Mouse (Mus musculus): ENCODE measurements around the gene Clcnkb. TPM values are rescaled to one million over a fixed set of nuclear protein-coding genes. Genes with fewer than 3 reads are reported as not detected.

Clcnkb gene
- polyA plus RNA-seq, 1 experiment from 2014 or later: not detected

DNA sequence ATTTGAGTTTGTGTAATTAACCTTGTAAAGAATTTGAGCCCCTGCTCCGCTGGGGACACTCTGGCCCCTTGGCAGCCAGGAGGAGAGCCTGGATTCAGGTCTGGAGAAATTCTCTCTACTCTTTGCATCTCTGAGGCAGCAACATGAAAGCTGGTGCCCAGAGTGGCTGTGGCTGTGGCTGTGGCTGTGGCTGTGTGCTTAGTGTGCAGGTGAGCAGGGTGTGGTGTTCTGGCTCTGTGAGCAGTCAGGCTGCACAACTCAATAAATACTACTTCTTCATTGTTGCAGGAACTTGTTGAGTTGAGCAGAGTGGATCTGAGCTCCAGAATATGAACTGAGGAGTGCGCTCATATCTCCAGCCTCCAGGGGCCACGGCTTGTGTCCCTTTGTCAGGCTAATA lies 43.1 kb upstream of the Clcnkb start:
- no peak for TF ChIP-seq CTCF (IDR thresholded peaks at IDR 0.05; ENCODE audit: low read depth)
- Histone ChIP-seq H3K4me2 (replicated peaks; ENCODE audit: low read depth) (no peak overlapping the region), H3K4me1 (replicated peaks; ENCODE audit: control insufficient read depth, insufficient read depth, low read length) (no peaks in the 10 kb centered on the region), H3K4me3 (ENCODE audit: low read depth, low read length) (no peak overlapping the region), H3K9ac (ENCODE audit: low read depth, low read length) (no peak overlapping the region), H3K9me3 (ENCODE audit: control insufficient read depth) (no peaks in the 10 kb centered on the region), H3K27ac (ENCODE audit: low read depth, low read length) (no peak overlapping the region), H3K36me3 (ENCODE audit: control insufficient read depth, insufficient read depth) (peaks cover 34% of the 10 kb centered on the region), H3K27me3 (replicated peaks; ENCODE audit: control insufficient read depth, insufficient read depth, low read length) (no peaks in the 10 kb centered on the region)
- ATAC-seq: no peak
- 69% methylated on average over 3 of the region's 3 CpGs for WGBS

DNA sequence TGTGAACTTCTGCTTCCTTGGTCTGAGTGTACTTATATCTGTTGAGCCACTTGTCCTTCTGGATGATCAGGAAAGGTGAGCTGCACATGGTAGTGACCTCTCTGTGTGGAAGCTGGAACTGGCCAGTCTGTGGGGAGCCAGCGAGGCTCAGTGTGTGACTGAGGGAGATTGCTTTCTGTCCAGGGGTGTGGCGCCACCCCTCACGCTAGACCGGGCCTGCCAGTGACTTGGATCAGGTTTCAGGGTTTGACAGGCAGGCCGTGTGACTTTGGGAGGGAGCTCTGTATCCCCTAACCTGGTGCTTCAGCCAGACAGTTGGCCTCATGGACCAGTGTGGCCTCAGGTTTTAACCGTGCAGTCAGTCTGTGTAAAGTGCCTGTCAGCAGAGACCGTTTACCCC lies 42.4 kb upstream of the Clcnkb start:
- no peaks in the 10 kb centered on the region for H3K27me3 ChIP-seq (replicated peaks; ENCODE audit: control insufficient read depth, insufficient read depth, low read length)
- TF ChIP-seq CTCF (IDR thresholded peaks at IDR 0.05; ENCODE audit: low read depth): no peak
- H3K4me3 ChIP-seq (ENCODE audit: low read depth, low read length): no peak overlapping the region
- H3K9me3 ChIP-seq (ENCODE audit: control insufficient read depth): no peaks in the 10 kb centered on the region
- H3K36me3 ChIP-seq (ENCODE audit: control insufficient read depth, insufficient read depth): peaks cover 31% of the 10 kb centered on the region
- WGBS: 23% methylated on average over 7 of the region's 7 CpGs
- no peaks in the 10 kb centered on the region for H3K4me1 ChIP-seq (replicated peaks; ENCODE audit: control insufficient read depth, insufficient read depth, low read length)
- H3K27ac ChIP-seq (ENCODE audit: low read depth, low read length): no peak overlapping the region; the same call in 1 of the 2 replicates
- no peak overlapping the region for H3K9ac ChIP-seq (ENCODE audit: low read depth, low read length)
- H3K4me2 ChIP-seq (replicated peaks; ENCODE audit: low read depth): no peak overlapping the region
- no peak for ATAC-seq

DNA sequence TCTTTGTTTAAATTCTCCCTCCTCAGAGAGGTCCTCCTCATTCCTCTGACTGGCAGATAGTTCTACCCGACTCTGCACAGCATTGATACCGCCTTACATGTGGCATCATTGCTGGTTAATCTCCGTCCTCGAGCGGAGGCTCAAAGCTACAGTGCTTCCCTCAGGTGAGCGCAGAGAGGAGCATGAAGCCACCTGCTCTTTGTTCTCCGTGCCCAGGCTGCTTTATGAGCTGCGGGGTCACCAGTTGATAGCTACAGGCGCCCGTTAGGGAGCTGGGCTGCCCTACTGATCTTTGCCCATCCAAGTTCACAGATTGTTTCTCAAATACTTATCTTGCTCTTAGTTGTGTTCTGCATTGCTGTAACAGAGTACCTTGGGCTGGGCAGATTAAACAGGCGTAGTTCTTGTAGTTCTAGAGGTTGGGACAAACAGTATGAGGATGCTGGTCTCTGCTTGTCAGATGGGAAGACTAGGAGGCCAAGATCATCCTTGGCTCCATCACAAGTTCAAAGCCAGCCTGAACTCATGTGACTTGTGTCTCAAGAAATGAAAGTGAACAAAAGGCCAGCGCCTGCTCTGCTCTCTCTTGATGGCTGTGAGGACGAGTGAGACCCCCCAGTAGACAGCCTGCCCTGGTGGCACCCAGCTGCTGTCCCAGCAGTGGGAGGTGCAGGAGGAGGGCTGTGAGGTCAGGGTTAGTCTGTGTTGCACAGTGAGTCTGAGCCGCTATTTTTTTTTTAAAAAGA lies 40.6 kb upstream of the Clcnkb start:
- peak; percentile 59; the same call in 1 of the 2 replicates for ATAC-seq
- Histone ChIP-seq H3K4me1 (replicated peaks; ENCODE audit: control insufficient read depth, insufficient read depth, low read length) (no peaks in the 10 kb centered on the region), H3K4me2 (replicated peaks; ENCODE audit: low read depth) (no peak overlapping the region), H3K9ac (ENCODE audit: low read depth, low read length) (no peak overlapping the region), H3K9me3 (ENCODE audit: control insufficient read depth) (no peaks in the 10 kb centered on the region), H3K36me3 (ENCODE audit: control insufficient read depth, insufficient read depth) (peaks cover 24% of the 10 kb centered on the region), H3K27ac (ENCODE audit: low read depth, low read length) (no peak overlapping the region), H3K27me3 (replicated peaks; ENCODE audit: control insufficient read depth, insufficient read depth, low read length) (no peaks in the 10 kb centered on the region), H3K4me3 (ENCODE audit: low read depth, low read length) (no peak overlapping the region)
- TF ChIP-seq CTCF (IDR thresholded peaks at IDR 0.05; ENCODE audit: low read depth): no peak
- 67% methylated on average over 14 of the region's 14 CpGs for WGBS

DNA sequence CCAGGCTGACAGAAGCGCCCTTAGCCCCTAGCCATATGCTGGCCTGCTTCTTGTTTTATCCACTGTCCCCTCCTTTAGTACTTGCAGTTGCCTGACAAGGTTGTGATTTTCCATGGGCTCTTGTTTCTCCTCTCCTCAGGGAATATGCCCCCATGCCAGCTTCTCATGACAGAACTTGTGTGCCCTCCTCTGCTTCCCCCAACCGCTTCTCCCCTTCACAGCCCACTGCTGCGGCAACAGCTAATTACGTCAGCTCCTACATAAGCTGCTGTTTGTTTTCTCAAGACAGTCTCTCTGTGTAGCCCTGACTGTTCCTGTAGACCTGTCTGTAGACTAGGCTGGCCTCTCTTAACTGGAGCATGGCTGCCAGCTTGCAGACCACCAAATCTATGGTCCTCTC lies 39.7 kb upstream of the Clcnkb start:
- Histone ChIP-seq H3K4me3 (ENCODE audit: low read depth, low read length) (no peak overlapping the region), H3K4me2 (replicated peaks; ENCODE audit: low read depth) (no peak overlapping the region), H3K27ac (ENCODE audit: low read depth, low read length) (no peak overlapping the region), H3K4me1 (replicated peaks; ENCODE audit: control insufficient read depth, insufficient read depth, low read length) (no peaks in the 10 kb centered on the region), H3K9me3 (ENCODE audit: control insufficient read depth) (no peaks in the 10 kb centered on the region), H3K27me3 (replicated peaks; ENCODE audit: control insufficient read depth, insufficient read depth, low read length) (no peaks in the 10 kb centered on the region), H3K36me3 (ENCODE audit: control insufficient read depth, insufficient read depth) (peaks cover 24% of the 10 kb centered on the region), H3K9ac (ENCODE audit: low read depth, low read length) (no peak overlapping the region)
- TF ChIP-seq CTCF (IDR thresholded peaks at IDR 0.05; ENCODE audit: low read depth): no peak
- WGBS: 88% methylated on average over 4 of the region's 4 CpGs
- ATAC-seq: no peak

DNA sequence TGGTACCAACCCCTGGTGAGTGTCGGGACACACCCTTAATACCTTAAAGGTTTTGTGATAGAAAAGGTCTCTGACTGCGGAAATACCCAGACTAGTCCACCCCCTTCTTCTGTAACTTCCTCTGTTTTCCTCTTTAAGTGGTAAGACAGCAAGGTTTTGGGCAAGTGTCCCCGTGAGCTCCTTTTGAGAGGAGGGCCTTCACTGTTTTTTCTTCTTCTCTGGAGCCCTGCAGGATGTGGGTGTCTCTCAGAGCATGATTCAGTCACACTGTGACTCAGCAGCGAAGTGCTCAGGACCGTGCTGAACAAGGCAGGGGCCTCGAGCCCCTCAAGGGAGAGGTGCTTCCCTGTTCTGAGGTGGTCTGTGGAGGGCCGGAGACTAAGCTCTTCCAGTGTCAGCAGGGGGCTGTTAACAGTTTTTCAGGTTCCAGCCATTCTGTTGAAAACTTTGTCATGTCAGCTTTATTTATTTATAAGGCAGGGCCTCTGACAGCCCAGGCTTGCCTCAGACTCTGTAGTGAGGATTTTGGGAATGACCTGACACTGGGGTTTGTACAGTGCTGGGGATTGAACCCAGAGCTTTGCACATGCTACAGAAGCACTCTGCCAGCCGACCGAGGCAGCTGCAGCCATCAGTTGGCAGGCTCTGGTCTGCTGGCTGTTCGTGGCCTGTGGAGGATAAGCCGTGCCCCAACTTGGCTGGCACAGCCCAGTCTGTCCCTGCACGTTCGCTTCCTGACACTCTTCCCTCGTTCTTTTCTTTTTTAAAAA lies 39.0 kb upstream of the Clcnkb start:
- Histone ChIP-seq H3K36me3 (ENCODE audit: control insufficient read depth, insufficient read depth) (peaks cover 20% of the 10 kb centered on the region), H3K27ac (ENCODE audit: low read depth, low read length) (no peak overlapping the region), H3K27me3 (replicated peaks; ENCODE audit: control insufficient read depth, insufficient read depth, low read length) (no peaks in the 10 kb centered on the region), H3K9me3 (ENCODE audit: control insufficient read depth) (no peaks in the 10 kb centered on the region), H3K9ac (ENCODE audit: low read depth, low read length) (no peak overlapping the region), H3K4me1 (replicated peaks; ENCODE audit: control insufficient read depth, insufficient read depth, low read length) (no peaks in the 10 kb centered on the region), H3K4me2 (replicated peaks; ENCODE audit: low read depth) (no peak overlapping the region), H3K4me3 (ENCODE audit: low read depth, low read length) (no peak overlapping the region)
- TF ChIP-seq CTCF (IDR thresholded peaks at IDR 0.05; ENCODE audit: low read depth): no peak
- no peak for ATAC-seq
- 77% methylated on average over 14 of the region's 14 CpGs for WGBS

DNA sequence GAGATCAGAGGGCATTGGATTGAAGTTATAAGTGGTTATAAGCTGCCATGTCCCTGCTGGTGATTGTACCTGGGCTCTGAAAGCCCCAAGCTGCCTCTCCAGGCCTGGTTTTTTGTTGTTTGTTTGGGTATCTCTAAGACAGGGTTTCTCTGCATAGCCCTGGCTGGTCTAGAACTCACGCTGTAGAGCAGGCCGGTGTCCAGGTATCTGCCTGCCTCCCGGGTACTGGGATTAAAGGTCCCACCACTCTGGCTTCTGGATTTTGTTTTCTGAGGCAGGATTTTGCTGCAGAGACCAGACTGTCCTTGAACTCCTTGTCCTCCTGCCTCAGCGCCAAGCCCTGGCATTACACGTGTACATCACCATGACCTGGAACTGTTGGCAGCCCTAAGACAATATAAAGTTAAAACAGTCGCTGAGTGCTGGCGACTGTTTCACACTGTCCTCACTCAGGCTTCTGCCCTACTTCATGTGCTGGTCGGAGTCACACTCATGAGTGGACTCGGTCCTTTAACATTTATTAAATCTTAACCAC lies 36.2 kb upstream of the Clcnkb start:
- H3K4me2 ChIP-seq (replicated peaks; ENCODE audit: low read depth): no peak overlapping the region
- peaks cover 36% of the 10 kb centered on the region for H3K36me3 ChIP-seq (ENCODE audit: control insufficient read depth, insufficient read depth)
- 88% methylated on average over 9 of the region's 9 CpGs for WGBS
- no peak overlapping the region for H3K9ac ChIP-seq (ENCODE audit: low read depth, low read length)
- no peak for TF ChIP-seq CTCF (IDR thresholded peaks at IDR 0.05; ENCODE audit: low read depth)
- no peaks in the 10 kb centered on the region for H3K9me3 ChIP-seq (ENCODE audit: control insufficient read depth)
- no peaks in the 10 kb centered on the region for H3K27me3 ChIP-seq (replicated peaks; ENCODE audit: control insufficient read depth, insufficient read depth, low read length)
- H3K4me3 ChIP-seq (ENCODE audit: low read depth, low read length): no peak overlapping the region
- no peaks in the 10 kb centered on the region for H3K4me1 ChIP-seq (replicated peaks; ENCODE audit: control insufficient read depth, insufficient read depth, low read length)
- no peak overlapping the region for H3K27ac ChIP-seq (ENCODE audit: low read depth, low read length)
- ATAC-seq: no peak

All from intestine, postnatal 0 days (tissue).